Mouse (Mus musculus) forebrain, embryonic 10.5 days (tissue): Measurements from ENCODE around the gene Tomm40. TPM values are rescaled to one million over a fixed set of nuclear protein-coding genes. Genes with fewer than 3 reads are reported as not detected.

Experiments used
- DNase-seq: peaks from one replicate; pipeline ENCODE4 v3.0.0-alpha.2; 2017; ENCODE audit warnings: low spot score; ENCODE audit errors: extremely low spot score
- H3K27ac ChIP-seq: fragments of 300-500 bp; sonication (generic); 2 replicates; pipeline ENCODE4 v1.5.1; 2016; ENCODE audit warnings: mild to moderate bottlenecking
- H3K27me3 ChIP-seq: fragments of 300-500 bp; sonication (generic); 2 replicates; pipeline ENCODE4 v1.6.1; 2016; ENCODE audit warnings: mild to moderate bottlenecking; ENCODE audit not compliant: poor library complexity, severe bottlenecking
- H3K36me3 ChIP-seq: fragments of 300-500 bp; sonication (generic); replicated peaks from 2 replicates; pipeline ENCODE4 v1.6.1; 2016; ENCODE audit warnings: mild to moderate bottlenecking, moderate library complexity
- H3K4me1 ChIP-seq: fragments of 300-500 bp; sonication (generic); 2 replicates; pipeline ENCODE4 v1.6.1; 2016
- H3K4me3 ChIP-seq: fragments of 300-500 bp; sonication (generic); 2 replicates; pipeline ENCODE4 v1.5.1; 2016; ENCODE audit warnings: mild to moderate bottlenecking, moderate library complexity
- H3K9me3 ChIP-seq: fragments of 300-500 bp; sonication (generic); 2 replicates; pipeline ENCODE4 v1.6.1; 2016; ENCODE audit warnings: mild to moderate bottlenecking, moderate library complexity
- WGBS: fragments of 180-500 bp; shearing (Covaris S2); methylation state at CpG from one replicate; pipeline ENCODE4 v1.1.7; 2016; 5-methylcytosine and 5-hydroxymethylcytosine counted together
- polyA plus RNA-seq: library from polyadenylated mRNA; unstranded; fragments of >200 nt; fragmentation: Nextera tagmentation; extraction: Ambion mirVana; gene quantifications from 2 replicates; pipeline ENCODE4 v1.2.1, GENCODE M21; 2016

Gene Tomm40
- polyA plus RNA-seq, 1 experiment from 2014 or later = 187 TPM

- no peaks in the 10 kb centered on the region for H3K27me3 ChIP-seq
- no peak overlapping the region for H3K27ac ChIP-seq
- DNase-seq = no peak
- WGBS = 90% methylated on average over 11 of the region's 11 CpGs
- no peak overlapping the region for H3K4me3 ChIP-seq
- peaks cover 89% of the 10 kb centered on the region for H3K36me3 ChIP-seq
- H3K9me3 ChIP-seq = peaks cover 3% of the 10 kb centered on the region; the same call in 1 of the 2 replicates
- peaks cover 28% of the 10 kb centered on the region for H3K4me1 ChIP-seq
These were observed 25.0 kb upstream of the Tomm40 start for GRCm38 (mm10) chr7:19740269-19740668.

GRCm38 (mm10) chr7:19738771-19739170 is 23.5 kb upstream of the Tomm40 start:
- no peaks in the 10 kb centered on the region for H3K27me3 ChIP-seq
- no peak overlapping the region for H3K27ac ChIP-seq
- 91% methylated on average over 3 of the region's 3 CpGs for WGBS
- H3K4me3 ChIP-seq = no peak overlapping the region
- H3K4me1 ChIP-seq = peaks cover 20% of the 10 kb centered on the region
- peaks cover 3% of the 10 kb centered on the region; the same call in 1 of the 2 replicates for H3K9me3 ChIP-seq
- peaks cover 89% of the 10 kb centered on the region for H3K36me3 ChIP-seq
- DNase-seq = no peak

GRCm38 (mm10) chr7:19736389-19737057 is 21.3 kb upstream of the Tomm40 start:
- Histone ChIP-seq H3K4me1 (peaks cover 9% of the 10 kb centered on the region), H3K4me3 (no peak overlapping the region), H3K9me3 (peaks cover 3% of the 10 kb centered on the region; the same call in 1 of the 2 replicates), H3K27me3 (no peaks in the 10 kb centered on the region), H3K36me3 (peaks cover 93% of the 10 kb centered on the region), H3K27ac (no peak overlapping the region)
- no peak for DNase-seq
- WGBS = 93% methylated on average over 16 of the region's 16 CpGs

- DNase-seq = no peak
- no peaks in the 10 kb centered on the region for H3K27me3 ChIP-seq
- no peak overlapping the region for H3K27ac ChIP-seq
- peaks cover 93% of the 10 kb centered on the region for H3K36me3 ChIP-seq
- WGBS = 94% methylated on average over 10 of the region's 10 CpGs
- no peak overlapping the region for H3K4me3 ChIP-seq
- H3K9me3 ChIP-seq = no peaks in the 10 kb centered on the region
- no peaks in the 10 kb centered on the region for H3K4me1 ChIP-seq
These were observed 19.0 kb upstream of the Tomm40 start for GRCm38 (mm10) chr7:19734178-19734666.

- Histone ChIP-seq H3K27ac (no peak overlapping the region), H3K4me1 (no peaks in the 10 kb centered on the region), H3K9me3 (peaks cover 3% of the 10 kb centered on the region), H3K36me3 (peaks cover 100% of the 10 kb centered on the region), H3K27me3 (no peaks in the 10 kb centered on the region), H3K4me3 (no peak overlapping the region)
- no peak for DNase-seq
- 93% methylated on average over 4 of the region's 4 CpGs for WGBS
These were observed 11.3 kb upstream of the Tomm40 start for GRCm38 (mm10) chr7:19726541-19726940.

GRCm38 (mm10) chr7:19724167-19724566 is 8.9 kb upstream of the Tomm40 start:
- Histone ChIP-seq H3K27ac (no peak overlapping the region), H3K27me3 (no peaks in the 10 kb centered on the region), H3K9me3 (peaks cover 15% of the 10 kb centered on the region), H3K4me3 (no peak overlapping the region), H3K4me1 (no peaks in the 10 kb centered on the region), H3K36me3 (peaks cover 100% of the 10 kb centered on the region)
- no peak for DNase-seq
- 95% methylated on average over 12 of the region's 12 CpGs for WGBS

- Histone ChIP-seq H3K36me3 (peaks cover 97% of the 10 kb centered on the region), H3K27me3 (no peaks in the 10 kb centered on the region), H3K27ac (no peak overlapping the region), H3K4me3 (no peak overlapping the region), H3K9me3 (peaks cover 15% of the 10 kb centered on the region), H3K4me1 (no peaks in the 10 kb centered on the region)
- WGBS = 94% methylated on average over 6 of the region's 6 CpGs
- no peak for DNase-seq
These were observed 7.5 kb upstream of the Tomm40 start for GRCm38 (mm10) chr7:19722754-19723195.

- 90% methylated on average over 4 of the region's 4 CpGs for whole genome bisulfite sequencing
- H3K36me3 ChIP-seq = peaks cover 73% of the 10 kb centered on the region
- DNase-seq = no peak
These were observed 4.0 kb upstream of the Tomm40 start for GRCm38 (mm10) chr7:19719200-19719599.

GRCm38 (mm10) chr7:19718297-19718952 is 3.2 kb upstream of the Tomm40 start:
- Histone ChIP-seq H3K36me3 (peaks cover 72% of the 10 kb centered on the region), H3K9me3 (peaks cover 15% of the 10 kb centered on the region), H3K27ac (no peak overlapping the region), H3K4me3 (no peak overlapping the region), H3K27me3 (no peaks in the 10 kb centered on the region), H3K4me1 (peaks cover 23% of the 10 kb centered on the region)
- 95% methylated on average over 5 of the region's 5 CpGs for WGBS
- DNase-seq = no peak

More at GRCm38 (mm10) chr7:19719200-19719599, 4.0 kb upstream of the Tomm40 start:
- H3K4me3 ChIP-seq = no peak overlapping the region
- peaks cover 15% of the 10 kb centered on the region for H3K9me3 ChIP-seq
- H3K27me3 ChIP-seq = no peaks in the 10 kb centered on the region
- H3K4me1 ChIP-seq = peaks cover 16% of the 10 kb centered on the region
- no peak overlapping the region for H3K27ac ChIP-seq

GRCm38 (mm10) chr7:19717346-19717745 is 2.1 kb upstream of the Tomm40 start:
- H3K4me1 ChIP-seq = peaks cover 27% of the 10 kb centered on the region
- H3K27me3 ChIP-seq = no peaks in the 10 kb centered on the region
- peaks cover 15% of the 10 kb centered on the region for H3K9me3 ChIP-seq
- no peak overlapping the region for H3K4me3 ChIP-seq
- no peak overlapping the region for H3K27ac ChIP-seq
- H3K36me3 ChIP-seq = peaks cover 72% of the 10 kb centered on the region
- no peak for DNase-seq
- 90% methylated on average over 4 of the region's 4 CpGs for WGBS

- H3K36me3 ChIP-seq = peaks cover 72% of the 10 kb centered on the region
- no peak for DNase-seq
These were observed 1.6 kb upstream of the Tomm40 start for GRCm38 (mm10) chr7:19716822-19717221.

GRCm38 (mm10) chr7:19716055-19716682 is 931 bp upstream of the Tomm40 start:
- no peak for DNase-seq
- WGBS = 9% methylated on average over 18 of the region's 18 CpGs
- H3K4me3 ChIP-seq = peak overlapping the region; percentile 94
- H3K4me1 ChIP-seq = peaks cover 27% of the 10 kb centered on the region
- no peaks in the 10 kb centered on the region for H3K27me3 ChIP-seq
- peak overlapping the region; percentile 85 for H3K27ac ChIP-seq
- H3K36me3 ChIP-seq = peaks cover 72% of the 10 kb centered on the region
- peaks cover 8% of the 10 kb centered on the region for H3K9me3 ChIP-seq

More at GRCm38 (mm10) chr7:19716822-19717221, 1.6 kb upstream of the Tomm40 start:
- Histone ChIP-seq H3K27me3 (no peaks in the 10 kb centered on the region), H3K4me3 (peak overlapping the region; percentile 94), H3K4me1 (peaks cover 27% of the 10 kb centered on the region), H3K9me3 (peaks cover 14% of the 10 kb centered on the region), H3K27ac (peak overlapping the region; percentile 85)
- 85% methylated on average over 2 of the region's 2 CpGs for WGBS
